Mouse (Mus musculus) c-Kit-positive CD71-negative TER-119-negative erythroid progenitor cells, embryonic 14.5 days (primary cell): ENCODE results near the gene Omg.

Experiments
- DNase-seq: peaks from one replicate; pipeline ENCODE4 v3.0.0-alpha.2; 2013; ENCODE audit warnings: low read depth

Omg gene

GRCm38 (mm10) chr11:79515798-79516197 lies 11.9 kb upstream of the Omg start:
- DNase-seq, result no peak

DNA sequence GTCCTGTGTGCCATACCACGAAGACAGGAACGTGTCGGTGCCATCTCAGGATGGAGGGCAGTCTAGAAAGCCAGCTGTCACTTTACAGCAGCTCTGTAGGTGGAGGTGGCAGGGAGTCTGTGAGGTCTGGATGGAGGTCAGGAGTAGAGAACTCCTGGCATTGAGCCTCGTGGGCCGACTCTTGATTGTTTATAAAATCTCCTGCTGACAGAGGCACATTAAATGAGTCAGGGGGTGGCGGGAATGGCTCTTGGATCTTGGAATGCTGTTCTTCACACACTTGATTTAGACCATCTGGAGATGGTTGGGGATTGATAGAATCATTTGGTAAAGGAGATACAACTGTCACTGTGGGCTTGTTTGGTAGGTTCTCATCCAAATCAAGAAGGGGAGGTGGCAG lies 11.4 kb upstream of the Omg start:
- DNase-seq, result no peak

DNA sequence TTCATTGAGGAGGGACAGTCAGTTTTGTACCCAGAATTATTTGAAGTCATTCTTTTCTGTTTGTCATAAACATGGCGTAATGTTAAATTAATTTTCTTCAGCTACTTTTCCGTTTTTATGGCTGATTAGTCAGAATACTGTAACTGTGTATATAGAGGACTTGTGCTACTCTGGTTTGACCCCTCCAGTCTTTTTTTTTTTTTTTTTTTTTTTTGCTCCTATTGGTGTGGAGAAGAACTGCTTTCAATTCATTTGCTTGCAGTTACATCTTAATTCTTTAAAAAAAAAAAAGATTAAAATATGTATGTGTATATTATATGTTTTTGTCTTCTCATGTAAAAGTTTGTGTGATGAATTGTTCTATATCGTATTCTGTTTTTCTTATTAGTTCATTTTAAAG lies 8.1 kb upstream of the Omg start:
- no peak for DNase-seq

GRCm38 (mm10) chr11:79504506-79504905 lies 622 bp upstream of the Omg start:
- DNase-seq, result no peak

DNA sequence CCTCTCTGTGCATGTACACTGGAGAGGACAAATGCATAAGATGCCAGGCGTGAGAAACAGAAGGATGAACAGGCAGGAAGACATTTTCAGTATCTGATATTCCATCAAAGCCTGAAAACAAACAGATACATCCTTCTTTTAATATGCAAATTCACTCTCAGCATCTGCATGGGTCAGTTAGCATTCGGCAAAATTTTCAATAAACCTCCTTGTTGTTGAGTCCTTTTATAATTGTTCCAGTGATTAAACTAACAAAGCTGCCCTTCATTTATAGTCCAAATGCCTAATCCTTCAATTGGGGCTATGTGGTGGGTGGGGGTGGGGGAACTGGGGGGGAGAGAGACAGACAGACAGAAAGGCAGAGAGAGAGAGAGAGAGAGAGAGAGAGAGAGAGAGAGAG lies 967 bp downstream of the Omg start:
- no peak for DNase-seq

DNA sequence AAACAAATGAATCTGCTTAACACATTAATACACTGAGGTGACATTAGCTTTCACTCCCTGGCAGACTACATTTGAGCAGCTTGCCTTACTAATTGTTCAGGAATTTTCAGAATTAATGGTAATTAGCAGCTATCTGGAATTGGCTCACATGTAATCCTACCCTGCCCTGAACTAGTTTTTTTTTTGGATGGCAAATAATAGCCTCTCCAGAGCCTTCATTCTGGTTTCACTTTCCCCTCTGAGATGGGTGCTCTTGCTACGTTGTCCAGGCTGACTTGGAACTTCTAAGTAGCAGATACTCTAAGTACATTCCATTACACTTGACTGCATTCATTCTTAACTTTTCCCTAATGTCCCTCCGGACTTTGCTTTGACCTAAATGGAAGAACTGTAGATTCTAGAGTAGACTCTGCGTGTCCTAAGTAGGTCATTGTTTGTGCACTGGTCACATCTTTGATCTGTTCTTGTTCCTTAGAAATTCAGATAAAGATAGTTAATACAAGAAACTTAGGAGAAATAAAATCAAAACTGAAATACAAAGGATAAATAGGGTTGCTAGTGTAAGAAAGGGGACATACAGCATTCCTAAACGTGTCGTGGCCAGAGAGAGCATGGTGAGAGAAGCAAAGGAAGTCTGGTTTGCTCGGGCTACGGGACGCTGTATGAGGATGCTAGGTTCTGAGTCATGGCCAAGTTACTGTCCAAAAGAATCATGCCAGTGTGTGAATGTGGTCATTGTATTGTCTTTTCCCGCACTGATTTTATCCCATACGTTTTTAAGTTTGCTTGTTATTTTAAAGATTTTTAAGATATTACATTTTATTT lies 8.7 kb downstream of the Omg start:
- no peak for DNase-seq

- DNase-seq, result no peak
Measured at GRCm38 (mm10) chr11:79484721-79485120, 19.2 kb downstream of the Omg start.

DNA sequence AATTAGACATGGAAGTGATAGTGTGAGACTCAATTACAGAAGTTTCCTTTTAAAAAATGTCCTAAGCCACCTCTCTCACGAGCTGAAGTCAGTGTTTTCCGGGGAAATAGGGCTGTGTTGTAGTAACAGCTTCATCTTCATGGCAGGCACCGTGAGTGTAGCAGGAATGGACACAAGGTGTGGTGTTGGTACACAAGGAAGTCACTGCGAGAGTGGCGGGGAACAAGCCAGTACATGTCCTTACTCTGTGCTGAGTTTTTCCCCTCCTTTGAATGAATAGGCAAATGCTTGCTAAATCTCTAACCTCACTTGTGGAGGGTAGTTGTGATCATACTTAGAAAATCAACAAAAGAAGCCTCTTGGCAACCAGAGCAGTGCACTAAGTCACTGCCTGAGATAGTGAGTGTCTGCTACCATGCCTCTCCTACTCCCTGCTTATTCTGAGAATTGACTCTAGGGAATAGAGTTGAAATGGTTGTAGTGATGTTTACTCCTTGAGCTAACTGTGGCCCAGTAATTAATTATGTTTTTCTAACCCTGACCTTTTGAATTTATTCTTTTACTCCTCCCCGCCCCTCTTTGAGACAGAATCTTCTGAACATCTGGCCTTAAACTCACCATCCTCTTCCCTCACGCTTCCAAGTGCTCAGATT lies 19.9 kb downstream of the Omg start:
- DNase-seq, result no peak

DNA sequence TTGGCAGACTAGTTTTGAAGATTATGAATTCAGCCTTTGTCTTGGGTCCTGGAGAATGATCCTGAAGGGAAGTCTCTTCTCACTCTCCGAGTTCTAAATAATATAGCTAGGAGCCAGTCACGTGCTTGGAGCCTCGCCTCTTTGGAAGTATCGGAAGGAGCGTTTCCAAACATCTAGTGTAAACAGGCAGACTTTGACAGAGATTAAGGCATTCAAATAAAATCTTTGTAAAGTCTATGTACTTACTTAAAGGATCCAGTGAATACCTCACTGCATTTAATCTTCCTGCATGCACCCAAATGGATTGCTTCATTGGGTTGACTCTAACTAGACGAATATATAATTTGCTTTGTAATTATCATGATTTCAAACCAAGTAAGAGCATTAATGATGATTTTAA lies 20.5 kb downstream of the Omg start:
- no peak for DNase-seq

DNA sequence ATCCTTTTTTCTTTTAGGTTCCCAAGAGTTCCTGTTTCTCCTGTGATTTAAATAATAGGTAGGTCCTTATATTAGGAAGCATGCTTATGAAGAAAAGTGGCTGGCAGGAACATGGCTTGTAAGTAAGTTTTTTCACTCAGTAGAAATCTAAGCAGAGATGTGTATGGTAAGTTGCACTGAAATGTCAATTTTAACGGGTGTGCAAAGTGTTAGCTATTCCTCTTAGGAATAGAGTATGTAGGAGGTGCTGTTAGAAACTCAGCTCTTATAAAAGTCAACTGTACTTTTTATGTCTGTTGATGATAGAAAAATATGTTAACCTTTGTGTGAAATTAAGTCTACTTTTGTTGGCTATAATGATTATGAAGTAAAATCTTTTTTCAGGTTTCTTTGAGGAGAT lies 35.8 kb downstream of the Omg start:
- DNase-seq, result no peak

DNA sequence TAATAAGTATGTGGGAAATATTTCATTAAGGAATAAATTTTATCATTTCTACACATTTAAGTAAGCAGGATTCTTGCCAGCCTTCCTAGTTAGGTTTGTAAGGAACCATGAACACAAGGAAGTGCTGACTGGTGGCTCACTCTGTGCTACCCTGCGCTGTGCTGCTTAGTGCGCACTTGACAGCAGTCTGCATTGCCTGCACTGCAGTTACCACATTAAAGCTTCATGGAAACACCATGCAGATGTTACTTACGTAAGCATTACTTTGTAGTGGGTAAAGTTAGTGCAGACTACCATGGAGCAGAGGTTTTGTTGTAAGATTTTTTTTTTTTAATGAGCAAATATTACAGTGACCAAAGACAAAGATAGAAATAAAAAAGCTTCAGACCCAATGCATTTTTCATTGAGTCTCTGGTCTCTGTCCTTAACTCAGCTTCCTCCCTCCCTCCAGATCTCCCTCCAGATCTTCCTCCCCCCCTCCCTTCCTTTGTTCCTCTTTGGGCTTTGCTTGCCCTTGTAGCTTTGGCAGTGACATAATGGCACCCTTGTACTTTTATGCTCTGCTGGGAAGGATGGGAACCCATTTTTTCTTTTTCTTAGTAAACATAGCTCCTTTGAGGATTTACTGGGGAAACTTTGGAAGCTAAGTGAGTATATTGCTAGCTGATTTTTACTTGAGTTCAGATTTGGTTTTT lies 43.0 kb downstream of the Omg start:
- DNase-seq, result no peak

DNA sequence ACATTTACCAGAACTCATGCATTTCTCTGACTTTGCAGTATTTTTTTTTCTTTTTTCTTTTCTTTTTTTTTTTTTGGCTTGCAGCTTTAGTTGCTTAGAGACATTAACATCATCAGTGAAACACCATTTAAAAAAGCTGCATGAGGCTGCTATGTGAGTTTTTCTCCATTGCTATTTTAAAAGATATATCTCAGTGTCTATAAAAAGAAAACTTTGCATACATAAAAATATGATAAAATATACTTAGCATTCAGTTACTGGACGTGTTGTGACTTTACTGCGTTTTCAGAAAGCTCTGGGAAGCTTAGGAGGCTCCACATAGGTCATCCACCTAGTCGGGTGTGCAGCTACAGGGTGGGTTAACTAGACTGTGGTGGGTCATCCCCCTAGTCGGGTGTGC lies 44.0 kb downstream of the Omg start:
- no peak for DNase-seq

- DNase-seq, result no peak
Measured at GRCm38 (mm10) chr11:79457928-79458327, 46.0 kb downstream of the Omg start.

- no peak for DNase-seq
Measured at GRCm38 (mm10) chr11:79452966-79453365, 50.9 kb downstream of the Omg start.
